Mouse (Mus musculus) left cerebral cortex, adult 9 months (tissue): ENCODE data around the gene Snx9.
A peak's percentile ranks its signal among the peaks of the same experiment; 100 is the strongest.

ENCODE experiments used
- DNase-seq, 2 experiments: peaks; one replicate each; pipeline ENCODE4 v3.0.0; 2022; ENCODE audit warnings: low spot score in 2 of 2

Snx9 gene

GRCm38 (mm10) chr17:5966706-5967105 lies 125.6 kb downstream of the Snx9 start:
- DNase-seq, result no peak

GRCm38 (mm10) chr17:5968562-5968961 lies 127.4 kb downstream of the Snx9 start:
- DNase-seq, result no peak

- peak in 1 of 2 experiments; percentile 41 for DNase-seq
These were observed 128.1 kb downstream of the Snx9 start for GRCm38 (mm10) chr17:5969246-5969645.

- no peak for DNase-seq
These were observed 129.2 kb downstream of the Snx9 start for GRCm38 (mm10) chr17:5970298-5970821.

- no peak for DNase-seq
These were observed 132.4 kb downstream of the Snx9 start for GRCm38 (mm10) chr17:5973536-5973935.

GRCm38 (mm10) chr17:5975099-5975977 lies 134.2 kb downstream of the Snx9 start:
- DNase-seq, result peak; percentile 74 to 91

GRCm38 (mm10) chr17:5976221-5977055 lies 135.3 kb downstream of the Snx9 start:
- peak in 1 of 2 experiments; percentile 71 for DNase-seq

GRCm38 (mm10) chr17:5977056-5977920 lies 136.2 kb downstream of the Snx9 start:
- peak in 1 of 2 experiments; percentile 40 for DNase-seq

GRCm38 (mm10) chr17:5977921-5978504 lies 136.9 kb downstream of the Snx9 start:
- DNase-seq, result no peak

- DNase-seq, result no peak
These were observed 137.5 kb downstream of the Snx9 start for GRCm38 (mm10) chr17:5978505-5979077.

- DNase-seq, result no peak
These were observed 139.7 kb downstream of the Snx9 start for GRCm38 (mm10) chr17:5980860-5981259.
